Comparison of ENCODE assay signal across 8 mouse cellular contexts in genomic region chr9:48986616-48987141, GRCm38 (mm10). TPM values are rescaled to one million over a fixed set of nuclear protein-coding genes. Genes with fewer than 3 reads are reported as not detected.
DNase-seq lines count a peak whose midpoint lies in the region; ATAC-seq and TF ChIP-seq lines count a peak whose summit lies in the region.

No protein-coding gene starts in this region.

- no peaks in the 10 kb centered on the region for H3K27me3 ChIP-seq in lung, embryonic 14.5 days (ENCODE audit: insufficient read depth, low read length)
- H3K27me3 ChIP-seq in embryonic facial prominence, embryonic 13.5 days = no peaks in the 10 kb centered on the region
- no peaks in the 10 kb centered on the region for H3K27me3 ChIP-seq in heart, postnatal 0 days (ENCODE audit: control insufficient read depth, insufficient read depth, low read length)
- H3K27me3 ChIP-seq in midbrain, embryonic 10.5 days (ENCODE audit: low read depth, poor library complexity, severe bottlenecking) = no peaks in the 10 kb centered on the region

- peaks cover 8% of the 10 kb centered on the region; the same call in 1 of the 2 replicates for H3K4me1 ChIP-seq in lung, embryonic 14.5 days (ENCODE audit: insufficient read depth)
- 0 out of 2 replicates have a peak, but pooled peaks cover 4% of the 10 kb centered on the region for H3K4me1 ChIP-seq in lung, adult 2 months (ENCODE audit: control insufficient read depth, insufficient read depth, low read length)
- H3K4me1 ChIP-seq in embryonic facial prominence, embryonic 13.5 days = peaks cover 26% of the 10 kb centered on the region
- H3K4me1 ChIP-seq in heart, postnatal 0 days (ENCODE audit: control insufficient read depth, insufficient read depth) = peaks cover 4% of the 10 kb centered on the region; the same call in 1 of the 2 replicates
- H3K4me1 ChIP-seq in midbrain, embryonic 10.5 days = peaks cover 62% of the 10 kb centered on the region

- H3K4me2 ChIP-seq in lung, embryonic 14.5 days = peak overlapping the region; percentile 73
- H3K4me2 ChIP-seq in embryonic facial prominence, embryonic 13.5 days = peak overlapping the region; percentile 74
- peak overlapping the region; percentile 74 for H3K4me2 ChIP-seq in heart, postnatal 0 days (ENCODE audit: low read depth, low read length)

- no peak for DNase-seq in lung, embryonic 14.5 days
- no peak for DNase-seq in lung, adult 2 months
- DNase-seq in heart, postnatal 0 days (ENCODE audit: low spot score) = peak; percentile 89
- no peak for DNase-seq in midbrain, embryonic 10.5 days (ENCODE audit: low spot score)
- DNase-seq in frontal cortex, postnatal 10 days (ENCODE audit: low spot score in 2 of 2) = no peak
- no peak for DNase-seq in left cerebral cortex, postnatal 10 days (ENCODE audit: extremely low spot score in 1 of 2, low spot score in 2 of 2)

- ATAC-seq in lung, embryonic 14.5 days (ENCODE audit: insufficient read depth) = no peak
- ATAC-seq in embryonic facial prominence, embryonic 13.5 days (ENCODE audit: insufficient number of reproducible peaks, insufficient read depth, low FRiP score, low TSS enrichment, low read depth) = no peak
- ATAC-seq in heart, postnatal 0 days (ENCODE audit: insufficient read depth, low read depth) = peak; percentile 60
- ATAC-seq in megakaryocyte progenitor cell, adult 5-6 weeks (replicated peaks; ENCODE audit: poor library complexity) = no peak

- H3K9me3 ChIP-seq in lung, embryonic 14.5 days (ENCODE audit: low read depth, low read length) = no peaks in the 10 kb centered on the region
- H3K9me3 ChIP-seq in embryonic facial prominence, embryonic 13.5 days = no peaks in the 10 kb centered on the region
- H3K9me3 ChIP-seq in heart, postnatal 0 days (replicated peaks; ENCODE audit: control insufficient read depth, low read length) = no peaks in the 10 kb centered on the region
- H3K9me3 ChIP-seq in midbrain, embryonic 10.5 days (replicated peaks) = no peaks in the 10 kb centered on the region

- peak; percentile 55; the same call in 1 of the 2 replicates for TF ChIP-seq EP300 in heart, postnatal 0 days (IDR thresholded peaks at IDR 0.05; ENCODE audit: low read depth)

- H3K4me3 ChIP-seq in lung, embryonic 14.5 days (ENCODE audit: low read depth, low read length) = peak overlapping the region; percentile 9; the same call in 1 of the 2 replicates
- H3K4me3 ChIP-seq in lung, adult 2 months (replicated peaks; ENCODE audit: extremely low read depth, low read depth, low read length) = no peak overlapping the region
- peak overlapping the region; percentile 20 for H3K4me3 ChIP-seq in embryonic facial prominence, embryonic 13.5 days
- peak overlapping the region; percentile 77 for H3K4me3 ChIP-seq in heart, postnatal 0 days (ENCODE audit: low read depth, low read length)
- peak overlapping the region; percentile 80 for H3K4me3 ChIP-seq in midbrain, embryonic 10.5 days

- TF ChIP-seq POLR2A in lung, adult 2 months (IDR thresholded peaks at IDR 0.05; ENCODE audit: borderline replicate concordance, extremely low read depth, low read depth, low read length) = no peak

- 29% methylated on average over 7 of the region's 7 CpGs for WGBS in lung, embryonic 14.5 days
- 51% methylated on average over 7 of the region's 7 CpGs for WGBS in lung, adult 2 months
- 19% methylated on average over 7 of the region's 7 CpGs for WGBS in embryonic facial prominence, embryonic 13.5 days
- 11% methylated on average over 7 of the region's 7 CpGs for WGBS in heart, postnatal 0 days
- WGBS in midbrain, embryonic 10.5 days = 17% methylated on average over 7 of the region's 7 CpGs

- no peak for TF ChIP-seq CTCF in lung, embryonic 14.5 days (IDR thresholded peaks at IDR 0.05; ENCODE audit: low read depth)
- no peak for TF ChIP-seq CTCF in lung, adult 2 months (IDR thresholded peaks at IDR 0.05; ENCODE audit: insufficient read depth, low read length)
- no peak for TF ChIP-seq CTCF in heart, postnatal 0 days (IDR thresholded peaks at IDR 0.05; ENCODE audit: low read depth)

- intact Hi-C loops in left cerebral cortex, postnatal 10 days (cut with DNase I) = no loop called here

- H3K27ac ChIP-seq in lung, embryonic 14.5 days (ENCODE audit: low read depth) = no peak overlapping the region
- H3K27ac ChIP-seq in embryonic facial prominence, embryonic 13.5 days = no peak overlapping the region
- peak overlapping the region; percentile 96 for H3K27ac ChIP-seq in heart, postnatal 0 days (ENCODE audit: low read depth)
- no peak overlapping the region for H3K27ac ChIP-seq in midbrain, embryonic 10.5 days (replicated peaks)

- H3K9ac ChIP-seq in lung, embryonic 14.5 days = no peak overlapping the region
- peak overlapping the region; percentile 49; the same call in 1 of the 2 replicates for H3K9ac ChIP-seq in embryonic facial prominence, embryonic 13.5 days
- H3K9ac ChIP-seq in heart, postnatal 0 days (replicated peaks; ENCODE audit: low read depth, low read length) = peak overlapping the region; percentile 91

- no peaks in the 10 kb centered on the region for H3K36me3 ChIP-seq in lung, embryonic 14.5 days (ENCODE audit: insufficient read depth)
- no peaks in the 10 kb centered on the region for H3K36me3 ChIP-seq in embryonic facial prominence, embryonic 13.5 days
- H3K36me3 ChIP-seq in heart, postnatal 0 days (replicated peaks; ENCODE audit: control insufficient read depth, insufficient read depth, low read length) = 0 out of 2 replicates have a peak, but pooled peaks cover 6% of the 10 kb centered on the region
- H3K36me3 ChIP-seq in midbrain, embryonic 10.5 days = peaks cover 21% of the 10 kb centered on the region

RNA-seq across cellular contexts. Expression of gene Usp28, which starts 1.5 kb away (rescaled TPM):
- polyA plus RNA-seq in lung, embryonic 14.5 days (2014; fragmentation: Nextera tagmentation; extraction: Ambion mirVana) = 33.2 and 33.5 TPM in 2 replicates
- polyA plus RNA-seq in lung, adult 2 months (2012; rRNA removed) = 11.5 and 12.9 TPM in 2 replicates
- polyA plus RNA-seq in embryonic facial prominence, embryonic 13.5 days (2015; fragmentation: Nextera tagmentation; extraction: Ambion mirVana) = 35.4 and 35.8 TPM in 2 replicates
- total RNA-seq in heart, postnatal 0 days (2014; rRNA removed; ENCODE audit: low replicate concordance) = 102 and 136 TPM in 2 replicates
- 87.2 and 93.1 TPM in 2 replicates for polyA plus RNA-seq in heart, postnatal 0 days (2015; fragmentation: Nextera tagmentation; extraction: Ambion mirVana)
- polyA plus RNA-seq in midbrain, embryonic 10.5 days (2016; fragmentation: Nextera tagmentation; extraction: Ambion mirVana) = 53.3 and 55.7 TPM in 2 replicates
- total RNA-seq in megakaryocyte progenitor cell, adult 5-6 weeks (2015) = 8.7 and 11.2 TPM in 2 replicates
- total RNA-seq in megakaryocyte progenitor cell, adult 5-6 weeks (2017) = 6.8 and 8.8 TPM in 2 replicates
- total RNA-seq in left cerebral cortex, postnatal 10 days (2021) = 10 to 100 TPM; 43.2 to 52.2 TPM

RNA-seq across cellular contexts. Expression of gene Htr3b, which starts 21.9 kb away (rescaled TPM):
- 0.12 TPM in 1 of 2 replicates, not detected in the other for polyA plus RNA-seq in lung, embryonic 14.5 days (2014; fragmentation: Nextera tagmentation; extraction: Ambion mirVana)
- not detected in 2 replicates for polyA plus RNA-seq in lung, adult 2 months (2012; rRNA removed)
- polyA plus RNA-seq in embryonic facial prominence, embryonic 13.5 days (2015; fragmentation: Nextera tagmentation; extraction: Ambion mirVana) = 0.08 and 0.28 TPM in 2 replicates
- not detected in 2 replicates for total RNA-seq in heart, postnatal 0 days (2014; rRNA removed; ENCODE audit: low replicate concordance)
- not detected in 2 replicates for polyA plus RNA-seq in heart, postnatal 0 days (2015; fragmentation: Nextera tagmentation; extraction: Ambion mirVana)
- polyA plus RNA-seq in midbrain, embryonic 10.5 days (2016; fragmentation: Nextera tagmentation; extraction: Ambion mirVana) = 0.07 and 0.09 TPM in 2 replicates
- not detected in 2 replicates for total RNA-seq in megakaryocyte progenitor cell, adult 5-6 weeks (2015)
- total RNA-seq in megakaryocyte progenitor cell, adult 5-6 weeks (2017) = not detected in 2 replicates
- total RNA-seq in left cerebral cortex, postnatal 10 days (2021) = not detected
